ENCODE assay signal across 8 mouse cellular contexts in genomic region chr14:120397871-120398647, GRCm38 (mm10).
A peak's percentile ranks its signal among the peaks of the same experiment; 100 is the strongest.
DNase-seq lines count a peak whose midpoint lies in the region; ATAC-seq and TF ChIP-seq lines count a peak whose summit lies in the region.

No protein-coding gene starts in this region.

- DNase-seq in T-cell, adult 2 months (ENCODE audit: low spot score): peak; percentile 29
- peak; percentile 84 to 90 for DNase-seq in cerebellum, postnatal 25 days
- DNase-seq in gastrocnemius, adult 2 months: peak; percentile 84
- DNase-seq in layer of hippocampus, postnatal 25 days (ENCODE audit: extremely low spot score in 1 of 2, low spot score in 1 of 2): peak; percentile 44 to 77
- DNase-seq in lung, postnatal 14 days: peak; percentile 85
- peak; percentile 63 for DNase-seq in retina, adult 2 months (ENCODE audit: low read depth, low spot score)
- peak; percentile 67 for DNase-seq in urinary bladder, postnatal 25 days (ENCODE audit: low spot score)

- no peaks in the 10 kb centered on the region for H3K36me3 ChIP-seq in hindbrain, embryonic 16.5 days (ENCODE audit: control insufficient read depth, insufficient read depth, low read length)

- no peak overlapping the region for H3K9ac ChIP-seq in hindbrain, embryonic 16.5 days (ENCODE audit: low read depth, low read length)

- intact Hi-C loops in gastrocnemius, adult 2 months (cut with DNase I): loop anchor here (1.0 to 5.0 kb wide), 5 partner anchors 41 to 321 kb away; partner anchors contain the start of gene Mbnl2

- WGBS in hindbrain, embryonic 16.5 days: 45% methylated on average over 10 of the region's 10 CpGs

- ATAC-seq in hindbrain, embryonic 16.5 days: peak; percentile 95

- no peak; the same call in 1 of the 2 replicates for TF ChIP-seq CTCF in gastrocnemius, adult 2 months (IDR thresholded peaks at IDR 0.05)

- H3K27ac ChIP-seq in gastrocnemius, adult 2 months: no peak overlapping the region
- no peak overlapping the region for H3K27ac ChIP-seq in hindbrain, embryonic 16.5 days (ENCODE audit: low read depth, low read length)

- no peaks in the 10 kb centered on the region for H3K27me3 ChIP-seq in hindbrain, embryonic 16.5 days (replicated peaks; ENCODE audit: control insufficient read depth, insufficient read depth, low read length)

- no peak overlapping the region for H3K4me2 ChIP-seq in hindbrain, embryonic 16.5 days (ENCODE audit: low read length)

- H3K4me1 ChIP-seq in hindbrain, embryonic 16.5 days (ENCODE audit: control insufficient read depth, insufficient read depth, low read depth, low read length): no peaks in the 10 kb centered on the region

- no peaks in the 10 kb centered on the region for H3K9me3 ChIP-seq in hindbrain, embryonic 16.5 days (ENCODE audit: control insufficient read depth, low read length)

- H3K4me3 ChIP-seq in gastrocnemius, adult 2 months: no peak overlapping the region
- no peak overlapping the region for H3K4me3 ChIP-seq in hindbrain, embryonic 16.5 days (ENCODE audit: low read length)

Comparison
In these comparisons a context has a peak if more than half of its experiments do, and no peak if none do; other contexts are left out.
1. DNase-seq: peak in every context shown above with its lines; median percentile 87 in cerebellum, postnatal 25 days; 85 in lung, postnatal 14 days; 84 in gastrocnemius, adult 2 months; 67 in urinary bladder, postnatal 25 days; 63 in retina, adult 2 months; 60 in layer of hippocampus, postnatal 25 days; 29 in T-cell, adult 2 months.